Mouse (Mus musculus): ENCODE results near the gene Rprd2.

- no peak for TF ChIP-seq POLR2AphosphoS2 (IDR thresholded peaks at IDR 0.05; ENCODE audit: low read depth, low read length)
- no peak for TF ChIP-seq HCFC1 (IDR thresholded peaks at IDR 0.05; ENCODE audit: low read depth, low read length)
- no peak for TF ChIP-seq ETS1 (conservative IDR thresholded peaks at IDR 0.05; ENCODE audit: low read depth, low read length)
- TF ChIP-seq CTCF (conservative IDR thresholded peaks at IDR 0.05 in 1 of 2, IDR thresholded peaks at IDR 0.05 in 1 of 2; ENCODE audit: low read depth in 2 of 2, low read length in 2 of 2) = no peak
- no peak for TF ChIP-seq POLR2A (IDR thresholded peaks at IDR 0.05; ENCODE audit: low read depth, low read length)
- TF ChIP-seq EP300 (IDR thresholded peaks at IDR 0.05; ENCODE audit: low read length) = no peak
- TF ChIP-seq GABPA (IDR thresholded peaks at IDR 0.05; ENCODE audit: insufficient replicate concordance, low read depth, low read length) = no peak
- no peak for TF ChIP-seq RAD21 (IDR thresholded peaks at IDR 0.05; ENCODE audit: low read depth, low read length)
Measured at GRCm38 (mm10) chr3:95760656-95761055, 58.0 kb downstream of the Rprd2 start.

All from CH12.LX (cell line).